Mouse (Mus musculus) adrenal gland, postnatal 36 days (tissue): ENCODE data around the gene Spi1. TPM values are rescaled to one million over a fixed set of nuclear protein-coding genes. Genes with fewer than 3 reads are reported as not detected.

ENCODE experiments used
- DNase-seq, 2 experiments: peaks; one replicate each; pipeline ENCODE4 v3.0.0; 2021; ENCODE audit warnings: mixed read lengths in 1 of 2
- total RNA-seq, 2 experiments: library from RNA; stranded (reverse); gene quantifications; 2 replicates each; pipeline ENCODE4 v1.2.3; 2021

The Spi1 gene
- total RNA-seq, 2 experiments from 2014 or later, result 3.0 to 7.6 TPM

- no peak for DNase-seq
Observed at GRCm38 (mm10) chr2:91068162-91068871, 13.9 kb upstream of the Spi1 start.

GRCm38 (mm10) chr2:91068872-91069165 lies 13.4 kb upstream of the Spi1 start:
- DNase-seq, result no peak

GRCm38 (mm10) chr2:91069306-91070000 lies 12.7 kb upstream of the Spi1 start:
- DNase-seq, result peak in 1 of 2 experiments; percentile 31

GRCm38 (mm10) chr2:91070076-91070800 lies 12.0 kb upstream of the Spi1 start, which contains the start of gene Slc39a13:
Slc39a13 (minus strand) TSS chr2:91070417.
- peak; percentile 96 to 97 for DNase-seq

GRCm38 (mm10) chr2:91071059-91071458 lies 11.1 kb upstream of the Spi1 start:
- DNase-seq, result no peak

GRCm38 (mm10) chr2:91072092-91072491 lies 10.1 kb upstream of the Spi1 start:
- DNase-seq, result no peak

GRCm38 (mm10) chr2:91077957-91078313 lies 4.3 kb upstream of the Spi1 start:
- DNase-seq, result no peak

GRCm38 (mm10) chr2:91078314-91079025 lies 3.7 kb upstream of the Spi1 start:
- no peak for DNase-seq

- DNase-seq, result no peak
Observed at GRCm38 (mm10) chr2:91079026-91079384, 3.2 kb upstream of the Spi1 start.

- DNase-seq, result no peak
Observed at GRCm38 (mm10) chr2:91080784-91081513, 1.2 kb upstream of the Spi1 start.

- DNase-seq, result peak; percentile 60 to 64
Observed at GRCm38 (mm10) chr2:91082844-91083243, 654 bp downstream of the Spi1 start.

- no peak for DNase-seq
Observed at GRCm38 (mm10) chr2:91083366-91083940, 1.3 kb downstream of the Spi1 start.

GRCm38 (mm10) chr2:91084179-91084820 lies 2.1 kb downstream of the Spi1 start:
- DNase-seq, result no peak

GRCm38 (mm10) chr2:91085494-91086391 lies 3.6 kb downstream of the Spi1 start:
- DNase-seq, result no peak

GRCm38 (mm10) chr2:91086392-91087237 lies 4.4 kb downstream of the Spi1 start:
- DNase-seq, result no peak

- no peak for DNase-seq
Observed at GRCm38 (mm10) chr2:91087453-91087852, 5.3 kb downstream of the Spi1 start.

- no peak for DNase-seq
Observed at GRCm38 (mm10) chr2:91088987-91089386, 6.8 kb downstream of the Spi1 start.

GRCm38 (mm10) chr2:91090208-91090607 lies 8.0 kb downstream of the Spi1 start:
- no peak for DNase-seq

GRCm38 (mm10) chr2:91090827-91091226 lies 8.6 kb downstream of the Spi1 start:
- no peak for DNase-seq
